ENCODE assay signal across 16 mouse cellular contexts in the genomic region with DNA sequence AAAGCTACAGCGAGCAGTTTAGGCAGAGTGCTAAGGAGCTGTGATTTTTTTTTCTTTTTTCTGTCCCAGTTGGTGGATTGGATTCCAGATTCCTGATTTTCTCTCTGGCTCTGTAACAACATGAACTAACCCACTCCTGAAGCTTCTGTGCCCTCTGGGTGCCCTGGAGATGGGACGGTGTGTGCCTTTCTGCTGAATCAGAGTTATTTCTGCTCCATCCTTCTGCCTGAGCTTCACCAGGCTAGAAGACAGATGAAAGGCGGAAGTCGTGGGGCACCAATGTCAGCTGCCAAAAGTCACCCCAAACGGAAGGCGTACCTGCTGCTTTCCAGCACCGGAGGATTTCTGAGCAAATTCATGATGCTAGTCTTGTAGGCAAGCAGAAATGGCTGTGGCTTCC. TPM values are rescaled to one million over a fixed set of nuclear protein-coding genes. Genes with fewer than 3 reads are reported as not detected.
DNase-seq lines count a peak whose midpoint lies in the region; ATAC-seq and TF ChIP-seq lines count a peak whose summit lies in the region.
"Had no signal": no experiment of that assay in that cellular context is flagged by ENCODE, and none has a peak within 500 bp of the region (broad histone marks: within the 10 kb centered on the region; RNA-seq: fewer than 3 reads in every experiment).

No protein-coding gene starts in this region.

- H3K4me1 ChIP-seq in lung, postnatal 0 days (ENCODE audit: insufficient read depth, low read depth, low read length) = no peaks in the 10 kb centered on the region
- H3K4me1 ChIP-seq in heart, embryonic 14.5 days (ENCODE audit: control insufficient read depth in 2 of 2, insufficient read depth in 2 of 2, low read length in 2 of 2) = peaks cover 35 to 39% of the 10 kb centered on the region in 2 experiments
- H3K4me1 ChIP-seq in limb, embryonic 15.5 days = peaks cover 8% of the 10 kb centered on the region; the same call in 1 of the 2 replicates
- H3K4me1 ChIP-seq: liver, embryonic 13.5 days had no signal

- DNase-seq in frontal cortex, postnatal 36 days (ENCODE audit: low spot score in 2 of 2) = peak; percentile 34 to 39
- no peak for DNase-seq in frontal cortex, postnatal 10 days (ENCODE audit: low spot score in 2 of 2)
- DNase-seq in lung, postnatal 0 days (ENCODE audit: low spot score) = no peak
- no peak for DNase-seq in lung, adult 18-20 months
- no peak for DNase-seq in thymus, postnatal 4 days
- DNase-seq in MN1 (ENCODE audit: low spot score) = no peak
- DNase-seq: kidney, adult 8-10 months; liver, embryonic 13.5 days; midbrain, embryonic 14.5 days; retina, postnatal 1 day; thymus, postnatal 14 days had no signal

- ATAC-seq in lung, postnatal 0 days = peak; percentile 30
- ATAC-seq in heart, embryonic 14.5 days (ENCODE audit: insufficient number of reproducible peaks, insufficient read depth, low FRiP score, low read depth) = no peak
- no peak for ATAC-seq in limb, embryonic 15.5 days (ENCODE audit: insufficient number of reproducible peaks, low FRiP score, low TSS enrichment, low read depth)
- ATAC-seq: hindbrain, postnatal 0 days had no signal

- H3K27me3 ChIP-seq in lung, postnatal 0 days (replicated peaks; ENCODE audit: insufficient read depth, low read length) = no peaks in the 10 kb centered on the region
- H3K27me3 ChIP-seq in heart, embryonic 14.5 days (ENCODE audit: control insufficient read depth, insufficient read depth, low read length) = no peaks in the 10 kb centered on the region
- no peaks in the 10 kb centered on the region for H3K27me3 ChIP-seq in limb, embryonic 15.5 days
- H3K27me3 ChIP-seq: liver, embryonic 13.5 days had no signal

- H3K4me3 ChIP-seq in lung, postnatal 0 days (ENCODE audit: low read depth, low read length) = no peak overlapping the region
- H3K4me3 ChIP-seq in heart, embryonic 14.5 days (ENCODE audit: control insufficient read depth in 1 of 2, insufficient read depth in 1 of 2, low read depth in 1 of 2, low read length in 2 of 2) = no peak overlapping the region
- H3K4me3 ChIP-seq in limb, embryonic 15.5 days = no peak overlapping the region
- H3K4me3 ChIP-seq: liver, embryonic 13.5 days had no signal

- no peak overlapping the region for H3K4me2 ChIP-seq in lung, postnatal 0 days (replicated peaks; ENCODE audit: low read depth, low read length)
- H3K4me2 ChIP-seq in heart, embryonic 14.5 days (ENCODE audit: low read length) = no peak overlapping the region
- no peak overlapping the region for H3K4me2 ChIP-seq in limb, embryonic 15.5 days
- H3K4me2 ChIP-seq: liver, embryonic 13.5 days had no signal

- no peak for TF ChIP-seq EP300 in lung, postnatal 0 days (IDR thresholded peaks at IDR 0.05)

- H3K36me3 ChIP-seq in lung, postnatal 0 days (ENCODE audit: insufficient read depth, low read length) = no peaks in the 10 kb centered on the region
- H3K36me3 ChIP-seq in heart, embryonic 14.5 days (ENCODE audit: control insufficient read depth, insufficient read depth, low read length) = no peaks in the 10 kb centered on the region
- H3K36me3 ChIP-seq in limb, embryonic 15.5 days = no peaks in the 10 kb centered on the region
- H3K36me3 ChIP-seq: liver, embryonic 13.5 days had no signal

- H3K9me3 ChIP-seq in lung, postnatal 0 days (ENCODE audit: low read length) = no peaks in the 10 kb centered on the region
- H3K9me3 ChIP-seq in heart, embryonic 14.5 days (ENCODE audit: control insufficient read depth, low read length) = no peaks in the 10 kb centered on the region
- no peaks in the 10 kb centered on the region for H3K9me3 ChIP-seq in limb, embryonic 15.5 days
- H3K9me3 ChIP-seq: liver, embryonic 13.5 days had no signal

- no peak for TF ChIP-seq CTCF in lung, postnatal 0 days (IDR thresholded peaks at IDR 0.05)

- H3K27ac ChIP-seq in lung, postnatal 0 days (ENCODE audit: low read length) = peak overlapping the region; percentile 54
- peak overlapping the region; percentile 75 to 83 for H3K27ac ChIP-seq in heart, embryonic 14.5 days (replicated peaks in 1 of 2; ENCODE audit: control insufficient read depth in 1 of 2, insufficient read depth in 1 of 2, low read depth in 2 of 2, low read length in 2 of 2)
- H3K27ac ChIP-seq in limb, embryonic 15.5 days = peak overlapping the region; percentile 30; the same call in 1 of the 2 replicates
- H3K27ac ChIP-seq: hindbrain, postnatal 0 days; liver, embryonic 13.5 days had no signal

- WGBS in lung, postnatal 0 days = 71% methylated on average over 7 of the region's 7 CpGs
- WGBS in heart, embryonic 14.5 days = 60% methylated on average over 7 of the region's 7 CpGs
- WGBS in limb, embryonic 15.5 days = 65% methylated on average over 7 of the region's 7 CpGs

- H3K9ac ChIP-seq in lung, postnatal 0 days (replicated peaks; ENCODE audit: low read depth) = no peak overlapping the region
- H3K9ac ChIP-seq in heart, embryonic 14.5 days (ENCODE audit: low read length) = peak overlapping the region; percentile 6; the same call in 1 of the 2 replicates
- H3K9ac ChIP-seq in limb, embryonic 15.5 days = no peak overlapping the region
- H3K9ac ChIP-seq: liver, embryonic 13.5 days had no signal

RNA-seq across cellular contexts. Expression of gene Ckmt2, which starts 2.1 kb away (rescaled TPM):
- polyA plus RNA-seq in lung, postnatal 0 days (2015; fragmentation: Nextera tagmentation; extraction: Ambion mirVana) = 0.20 and 0.44 TPM in 2 replicates
- polyA plus RNA-seq in heart, embryonic 14.5 days (2014; fragmentation: Nextera tagmentation; extraction: Ambion mirVana) = 30.1 and 32.2 TPM in 2 replicates
- polyA plus RNA-seq in limb, embryonic 15.5 days (2015; fragmentation: Nextera tagmentation; extraction: Ambion mirVana) = 2.5 and 15.1 TPM in 2 replicates
- polyA plus RNA-seq: cerebellum, adult 2 months; forebrain, embryonic 11.5 days; liver, embryonic 13.5 days; midbrain, embryonic 14.5 days had no signal

Comparison
In these comparisons a context has a peak if more than half of its experiments do, and no peak if none do; other contexts are left out.
1. DNase-seq: peak in frontal cortex, postnatal 36 days (2 of 2); none in frontal cortex, postnatal 10 days (0 of 2), lung, postnatal 0 days (single experiment), lung, adult 18-20 months (0 of 2), thymus, postnatal 4 days (single experiment) and MN1 (single experiment).
2. Peak in every context shown above with its lines, with median percentiles within 50 percentile points of each other: H3K27ac ChIP-seq.